Mouse (Mus musculus): ENCODE data around the gene Ccdc187.

Gene Ccdc187

GRCm38 (mm10) chr2:26268216-26268615, 26.1 kb downstream of the Ccdc187 start:
- DNase-seq: no peak

GRCm38 (mm10) chr2:26266066-26266742, 28.2 kb downstream of the Ccdc187 start:
- DNase-seq: no peak

- peak; percentile 50 for DNase-seq
Measured at GRCm38 (mm10) chr2:26265095-26265494, 29.3 kb downstream of the Ccdc187 start.

- no peak for DNase-seq
Measured at GRCm38 (mm10) chr2:26264646-26265045, 29.7 kb downstream of the Ccdc187 start.

GRCm38 (mm10) chr2:26257315-26258096, 36.9 kb downstream of the Ccdc187 start:
- DNase-seq: no peak

GRCm38 (mm10) chr2:26254816-26255215, 39.5 kb downstream of the Ccdc187 start:
- DNase-seq: no peak

GRCm38 (mm10) chr2:26252514-26253206, 41.7 kb downstream of the Ccdc187 start:
- DNase-seq: no peak

GRCm38 (mm10) chr2:26247531-26247930, 46.8 kb downstream of the Ccdc187 start:
- peak; percentile 6 for DNase-seq

- no peak for DNase-seq
Measured at GRCm38 (mm10) chr2:26240841-26241240, 53.5 kb downstream of the Ccdc187 start.

GRCm38 (mm10) chr2:26240330-26240729, 54.0 kb downstream of the Ccdc187 start:
- DNase-seq: peak; percentile 40

GRCm38 (mm10) chr2:26237290-26237782, 57.0 kb downstream of the Ccdc187 start, which contains the start of gene Qsox2:
Gene Qsox2 (minus strand): TSS chr2:26237525.
- peak; percentile 93 for DNase-seq

GRCm38 (mm10) chr2:26236681-26237289, 57.6 kb downstream of the Ccdc187 start:
- no peak for DNase-seq

GRCm38 (mm10) chr2:26234771-26235170, 59.6 kb downstream of the Ccdc187 start:
- no peak for DNase-seq

GRCm38 (mm10) chr2:26234253-26234652, 60.1 kb downstream of the Ccdc187 start:
- no peak for DNase-seq

GRCm38 (mm10) chr2:26231366-26231765, 63.0 kb downstream of the Ccdc187 start:
- no peak for DNase-seq

GRCm38 (mm10) chr2:26230253-26230652, 64.1 kb downstream of the Ccdc187 start:
- DNase-seq: no peak

- DNase-seq: peak; percentile 30
Measured at GRCm38 (mm10) chr2:26227788-26228187, 66.6 kb downstream of the Ccdc187 start.

GRCm38 (mm10) chr2:26225242-26225641, 69.1 kb downstream of the Ccdc187 start:
- DNase-seq: no peak

- DNase-seq: no peak
Measured at GRCm38 (mm10) chr2:26223961-26224360, 70.4 kb downstream of the Ccdc187 start.

- DNase-seq: no peak
Measured at GRCm38 (mm10) chr2:26214526-26214925, 79.8 kb downstream of the Ccdc187 start.

- no peak for DNase-seq
Measured at GRCm38 (mm10) chr2:26209566-26209965, 84.8 kb downstream of the Ccdc187 start.

GRCm38 (mm10) chr2:26208126-26208789, 86.1 kb downstream of the Ccdc187 start, which contains the start of gene Lhx3:
Gene Lhx3 (minus strand): TSS chr2:26208289.
- DNase-seq: peak; percentile 93
